Mouse (Mus musculus): ENCODE results near the gene Frat1.
A peak's percentile ranks its signal among the peaks of the same experiment; 100 is the strongest.
"Not testable (repeated sequence)": the region's sequence is repeated elsewhere in the genome, so short reads cannot be mapped to it uniquely, and the experiment has no call there.

Frat1 gene

DNA sequence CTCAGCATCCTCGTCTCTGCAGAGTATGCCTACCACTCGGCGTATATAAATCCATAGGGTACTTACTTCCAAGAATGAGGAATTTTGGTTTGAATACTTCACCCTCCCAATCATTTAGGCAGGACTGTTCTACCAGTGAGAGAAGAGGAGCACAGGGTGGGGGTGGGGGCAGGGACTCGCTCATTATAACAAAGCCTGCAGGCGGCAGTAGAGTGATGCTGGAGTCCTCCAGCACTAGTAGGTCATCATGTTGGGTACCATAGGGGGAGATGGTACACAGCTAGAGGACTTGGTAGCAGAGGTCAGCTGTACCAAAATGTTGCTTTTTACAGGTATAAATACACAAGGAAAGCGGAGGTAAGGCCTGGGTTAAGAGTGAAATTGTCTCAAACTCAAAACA lies 14.6 kb downstream of the Frat1 start:
- DNase-seq, result no peak

DNA sequence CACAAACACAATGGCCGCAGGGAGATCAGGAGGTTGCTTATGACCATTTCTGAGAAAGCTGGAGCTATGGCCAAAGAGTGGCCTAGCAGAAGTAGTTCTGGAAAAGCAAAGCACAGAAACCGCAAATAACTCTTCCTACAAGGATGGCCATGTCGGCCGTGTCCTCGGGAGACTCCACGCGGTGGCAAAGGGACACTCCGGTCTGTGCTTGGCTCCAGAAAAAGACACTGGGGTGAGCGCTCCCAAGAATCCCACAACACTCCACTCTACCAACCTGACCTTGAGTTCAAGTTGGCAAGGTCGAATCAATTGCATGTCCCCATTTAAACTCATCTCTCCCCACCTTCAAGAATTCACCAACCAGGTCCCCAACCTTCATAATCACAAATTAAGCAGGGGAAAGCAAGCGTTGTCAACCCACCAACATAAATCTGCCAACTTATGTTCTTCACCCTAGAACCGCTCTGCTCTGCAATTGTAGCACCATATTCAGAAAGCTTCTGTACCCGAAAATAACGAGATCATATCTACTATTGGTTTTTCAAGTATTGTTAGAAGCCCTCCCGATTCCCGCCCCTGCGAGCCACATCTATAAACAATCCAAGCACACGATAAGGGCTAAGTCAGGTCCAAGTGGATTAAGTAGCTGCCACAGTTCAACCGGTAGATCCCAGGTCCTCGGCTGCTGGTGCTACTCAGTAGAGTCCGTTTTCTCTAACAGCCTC lies 16.8 kb downstream of the Frat1 start:
- DNase-seq, result peak; percentile 25 to 38

DNA sequence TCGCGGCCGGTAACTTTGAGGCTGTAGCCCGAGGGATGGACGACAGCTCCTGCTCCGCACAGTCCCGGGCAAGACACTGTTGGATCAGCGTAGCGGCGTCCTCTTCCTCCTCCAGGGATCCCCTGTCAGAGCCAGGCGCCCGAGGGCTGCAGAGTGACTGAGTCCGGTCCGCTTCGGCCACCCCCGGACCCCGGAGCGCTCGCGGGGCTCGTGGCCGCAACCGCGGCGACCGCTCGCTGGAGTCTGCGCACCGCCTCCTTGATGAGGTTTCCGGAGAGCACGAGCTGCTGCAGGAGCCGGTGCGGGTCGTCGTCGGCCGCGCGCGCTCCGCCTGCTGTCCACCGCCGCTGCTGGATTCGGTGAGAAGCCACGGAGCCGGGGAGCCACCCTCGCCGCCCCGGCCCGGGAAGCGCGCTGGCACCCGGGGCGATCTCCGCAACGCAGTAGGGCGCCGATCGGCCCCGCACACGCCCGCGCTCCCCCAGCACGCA lies 17.4 kb downstream of the Frat1 start:
- peak; percentile 62 to 67 for DNase-seq

DNA sequence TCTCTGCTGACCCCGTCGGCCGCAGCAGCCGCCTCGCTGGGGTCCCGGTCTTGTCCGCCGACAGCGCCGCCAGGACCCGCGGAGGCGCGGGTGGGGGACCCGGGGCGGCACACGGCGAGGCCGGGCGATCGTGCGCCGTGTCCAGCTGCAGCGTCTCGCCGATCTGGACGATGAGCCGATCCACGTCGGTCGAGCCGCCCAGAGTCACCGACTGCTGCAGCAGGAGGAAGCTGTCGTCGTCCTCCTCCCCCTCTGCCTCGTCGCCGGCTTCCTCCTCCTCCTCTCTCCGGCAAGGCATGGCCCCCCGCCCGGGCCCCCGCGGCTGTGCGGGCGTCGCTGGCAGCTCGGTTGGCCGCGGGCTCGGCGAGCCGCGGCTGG lies 17.8 kb downstream of the Frat1 start:
- not testable (repeated sequence) for DNase-seq

DNA sequence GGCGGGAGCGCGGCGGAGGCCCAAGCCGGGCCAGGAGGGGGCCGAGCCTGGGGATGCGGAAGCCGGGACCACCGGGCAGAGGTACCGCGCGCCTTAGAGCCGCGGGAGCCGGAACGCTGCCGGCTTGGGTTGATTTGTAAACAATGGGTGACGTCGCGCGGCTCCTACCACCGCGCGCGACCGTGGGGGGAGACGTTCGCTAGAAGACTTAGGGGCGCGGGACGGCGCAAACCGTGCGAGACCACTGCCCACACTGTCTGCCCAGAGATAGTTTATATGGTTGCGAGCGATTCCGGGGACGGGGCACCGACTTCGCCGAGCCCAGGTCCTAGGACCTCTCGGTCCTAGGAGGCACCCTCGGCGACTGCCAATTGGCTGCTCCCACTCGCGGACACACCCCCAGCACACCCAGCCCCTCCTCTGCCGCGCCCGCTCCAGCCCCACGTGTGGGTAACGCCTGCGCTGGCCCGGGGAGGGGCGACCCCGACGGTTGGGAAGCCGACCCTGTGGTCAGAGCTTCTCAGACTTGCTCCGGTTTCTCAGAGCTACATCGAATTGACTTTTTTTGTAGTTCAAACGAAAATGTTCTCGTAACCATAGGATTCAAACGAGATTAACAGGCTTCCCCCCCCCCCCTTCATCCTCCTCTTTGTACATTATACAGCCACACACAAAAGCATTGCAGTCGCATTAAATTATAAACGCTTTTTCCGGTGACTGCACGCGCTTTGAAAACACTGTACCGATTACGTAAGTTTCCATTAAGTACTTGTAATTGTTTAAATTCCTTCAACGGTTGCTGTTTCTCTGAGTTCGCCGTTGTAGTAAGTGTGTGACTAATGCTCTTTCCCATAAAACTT lies 18.5 kb downstream of the Frat1 start, which contains the start of gene Frat2:
TSS of gene Frat2 (minus strand) at position 141 of the 860 bp plus-strand sequence.
- DNase-seq, result peak; percentile 91 to 94

DNA sequence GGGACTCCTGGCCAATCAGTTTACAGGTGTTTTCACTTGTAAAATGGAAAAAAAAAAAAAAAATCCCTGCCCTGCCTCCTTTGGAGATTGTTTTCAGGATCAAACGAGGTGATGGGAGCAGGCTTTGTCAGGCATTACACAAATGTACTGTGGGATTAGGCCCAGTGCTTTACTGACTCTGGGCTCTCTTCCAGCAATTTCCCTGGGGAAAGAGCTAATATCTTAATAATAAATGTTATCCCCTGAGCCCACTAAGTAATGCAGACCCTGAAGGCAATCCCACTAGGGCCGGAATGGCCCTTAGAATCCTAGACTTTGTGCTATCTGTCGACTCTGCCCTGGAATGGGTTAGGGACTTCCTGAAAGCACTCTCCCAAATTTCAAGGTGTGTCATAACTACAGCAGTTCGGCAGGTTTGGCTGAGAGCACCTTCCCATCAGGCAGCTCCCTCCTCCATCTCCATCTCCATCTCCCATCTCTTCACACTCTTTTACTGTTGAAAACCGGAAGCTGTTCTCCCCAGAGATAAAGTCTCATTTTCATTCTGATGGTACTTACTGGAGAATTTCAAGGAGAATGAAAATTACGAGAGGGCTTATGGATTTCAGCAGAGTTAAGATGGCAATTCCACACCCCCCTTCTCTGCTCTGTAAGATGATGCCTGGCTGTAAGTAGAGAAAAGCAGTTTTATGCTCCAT lies 20.4 kb downstream of the Frat1 start:
- no peak for DNase-seq

DNA sequence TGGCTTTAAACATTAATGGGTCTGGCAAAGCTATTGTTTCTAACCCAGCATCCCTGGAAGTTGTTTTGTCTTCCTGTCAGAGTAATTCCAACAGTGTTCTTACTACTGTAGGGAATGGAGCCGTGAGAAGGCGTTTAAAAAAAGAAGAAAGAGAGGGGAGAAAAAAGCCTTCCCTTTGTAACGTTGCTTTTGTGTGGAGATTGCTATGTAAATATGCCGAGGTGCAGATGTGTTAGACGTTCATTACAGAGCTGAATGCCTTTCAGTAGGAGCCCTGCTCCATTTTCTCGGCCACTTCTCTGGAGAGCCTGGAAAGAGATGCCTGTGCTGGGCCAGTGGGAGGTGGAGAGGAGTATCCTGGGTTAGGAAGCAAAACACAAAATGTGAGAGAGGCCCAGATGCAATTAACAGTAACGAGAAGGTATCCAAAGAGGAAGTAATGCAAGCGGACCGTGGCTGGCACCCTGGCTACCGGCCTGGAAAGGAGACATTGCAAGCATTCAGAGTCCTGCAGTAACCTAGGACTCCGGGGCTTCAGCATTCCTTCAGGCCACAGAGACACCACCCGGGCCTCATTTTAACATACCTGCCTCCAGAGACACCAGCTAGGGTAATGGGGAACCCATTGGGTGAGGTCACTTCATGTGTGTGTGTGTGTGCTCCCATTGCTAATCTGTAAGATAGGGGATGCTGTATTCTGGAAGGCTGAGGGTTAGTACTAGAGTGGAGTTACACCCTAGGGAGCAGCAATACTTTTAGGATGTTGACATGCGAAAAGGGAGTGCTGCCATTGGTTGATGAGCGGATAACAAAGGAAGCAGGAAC lies 21.2 kb downstream of the Frat1 start:
- no peak for DNase-seq

DNA sequence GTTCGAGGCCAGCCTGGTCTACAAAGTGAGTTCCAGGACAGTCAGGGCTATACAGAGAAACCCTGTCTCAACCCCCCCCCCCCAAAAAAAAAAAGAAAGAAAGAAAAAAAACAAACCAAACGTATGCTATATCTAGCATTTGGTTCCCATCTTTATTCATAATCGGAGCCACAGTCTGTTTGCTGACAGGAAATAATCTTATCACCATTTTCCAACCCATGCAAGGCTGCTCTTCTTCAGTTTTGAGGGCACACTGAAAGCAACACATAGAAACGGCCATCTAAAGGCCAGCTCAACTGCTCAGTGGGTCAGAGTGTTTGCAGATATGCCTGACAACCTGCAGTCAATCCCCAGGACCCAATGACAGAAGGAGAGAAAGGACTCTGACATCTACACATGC lies 22.7 kb downstream of the Frat1 start:
- no peak for DNase-seq

DNA sequence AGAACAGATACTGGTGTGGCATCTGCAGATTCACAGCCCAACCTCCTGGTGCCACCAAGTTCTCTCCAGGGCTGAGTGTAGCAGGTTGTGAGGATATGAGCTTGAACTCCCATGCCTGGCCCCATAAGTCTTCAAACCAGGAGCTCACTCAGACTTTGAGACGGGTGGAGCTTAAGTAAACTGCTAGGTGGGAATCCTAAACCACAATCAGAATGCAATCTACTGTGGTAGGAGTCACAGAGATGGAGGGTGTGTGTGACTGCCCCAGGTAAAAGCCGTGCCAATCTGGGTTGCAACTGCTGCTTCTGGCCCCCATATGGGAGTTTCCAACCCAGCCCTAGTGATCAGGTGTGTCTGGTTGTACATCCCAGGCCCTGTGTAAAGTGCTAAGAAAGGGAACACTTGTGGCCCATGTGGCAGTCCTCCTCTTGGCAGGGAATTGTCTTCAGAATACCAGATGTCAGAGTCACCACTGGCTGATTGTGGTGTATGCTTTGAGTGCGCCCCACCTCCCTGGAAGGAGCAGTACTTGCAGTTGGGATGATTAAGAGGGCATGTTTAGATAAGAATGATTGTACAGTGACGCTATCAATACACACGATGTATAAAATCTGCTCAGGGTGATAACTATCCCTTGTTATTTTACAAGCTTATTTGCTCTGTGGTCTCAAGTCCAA lies 27.5 kb downstream of the Frat1 start:
- no peak for DNase-seq

DNA sequence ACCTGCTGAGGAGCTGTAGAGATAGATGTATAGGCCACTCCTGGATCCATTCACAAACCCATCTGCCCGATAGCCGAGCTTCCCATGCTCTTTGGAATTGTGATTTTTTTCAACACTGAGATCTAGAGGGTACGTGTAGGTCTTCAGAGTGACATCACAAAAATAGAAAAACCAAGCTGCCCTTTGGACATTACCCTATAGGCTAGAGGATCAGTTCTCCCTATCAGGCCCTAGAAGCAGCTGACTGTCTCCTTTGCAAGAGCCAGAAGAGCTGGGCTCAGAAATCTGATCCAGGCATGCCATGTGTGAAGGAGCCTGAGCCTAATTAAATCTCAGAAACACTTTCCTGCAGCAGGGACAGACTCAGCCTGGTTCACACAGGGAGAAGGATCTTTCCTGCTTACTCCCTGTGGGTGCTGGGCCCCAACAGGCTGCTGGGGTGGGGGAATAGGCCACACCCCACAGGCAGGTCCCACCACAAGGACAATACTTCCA lies 28.1 kb downstream of the Frat1 start:
- DNase-seq, result no peak

DNA sequence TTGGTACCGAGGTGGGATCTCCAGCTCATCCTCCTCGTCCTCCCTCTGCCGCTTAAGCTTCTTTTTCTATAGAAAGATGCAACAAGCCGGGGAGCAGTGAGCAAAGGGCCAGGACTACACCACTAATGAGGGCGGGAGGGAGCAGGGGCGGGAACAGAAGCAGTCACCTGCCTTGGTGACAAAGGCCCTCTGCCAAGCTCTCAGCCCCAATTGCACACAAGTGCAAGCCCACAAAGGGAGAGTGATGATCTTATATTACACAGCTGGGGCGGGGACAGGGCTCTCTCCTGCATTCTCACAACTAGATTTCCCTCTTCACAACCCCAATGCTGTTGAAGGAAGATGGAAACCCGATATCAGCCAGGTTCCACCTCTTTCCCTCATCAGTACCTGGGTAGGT lies 36.9 kb downstream of the Frat1 start:
- no peak for DNase-seq

DNA sequence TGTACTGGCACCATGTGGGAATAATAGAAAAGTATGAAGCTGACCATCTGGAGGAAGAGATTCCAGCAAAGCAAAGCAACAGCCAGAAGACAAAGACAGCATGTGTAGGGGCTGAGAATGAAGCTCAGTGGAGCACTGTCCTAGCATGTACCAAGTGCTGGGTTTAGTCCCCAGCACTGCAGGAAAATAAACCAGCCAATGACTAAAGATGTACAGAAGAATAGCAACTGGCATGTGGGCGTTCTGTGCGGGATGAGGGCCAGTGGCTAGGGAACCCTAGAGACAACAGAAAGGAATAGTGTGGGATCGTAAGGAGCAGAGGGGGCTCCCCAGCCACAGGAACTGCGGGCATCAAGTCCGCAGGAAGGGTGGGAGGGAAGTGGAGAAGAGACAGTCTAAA lies 39.5 kb downstream of the Frat1 start:
- DNase-seq, result no peak

DNA sequence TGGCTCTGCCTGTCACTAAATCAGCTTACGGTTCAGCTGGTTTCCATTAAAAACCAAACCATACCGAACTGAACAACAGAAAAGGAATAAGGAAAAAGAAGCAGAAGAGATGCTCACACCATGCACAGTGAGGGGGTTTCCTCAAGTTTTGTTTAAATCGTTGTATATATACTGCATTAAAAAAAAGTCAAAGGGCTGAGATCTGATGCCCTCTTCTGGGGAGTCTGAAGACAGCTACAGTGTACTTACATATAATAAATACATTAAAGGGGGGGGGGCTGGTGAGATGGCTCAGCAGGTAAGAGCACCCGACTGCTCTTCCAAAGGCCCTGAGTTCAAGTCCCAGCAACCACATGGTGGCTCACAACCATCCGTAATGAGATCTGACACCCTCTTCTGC lies 40.2 kb downstream of the Frat1 start:
- DNase-seq, result not testable (repeated sequence)

DNA sequence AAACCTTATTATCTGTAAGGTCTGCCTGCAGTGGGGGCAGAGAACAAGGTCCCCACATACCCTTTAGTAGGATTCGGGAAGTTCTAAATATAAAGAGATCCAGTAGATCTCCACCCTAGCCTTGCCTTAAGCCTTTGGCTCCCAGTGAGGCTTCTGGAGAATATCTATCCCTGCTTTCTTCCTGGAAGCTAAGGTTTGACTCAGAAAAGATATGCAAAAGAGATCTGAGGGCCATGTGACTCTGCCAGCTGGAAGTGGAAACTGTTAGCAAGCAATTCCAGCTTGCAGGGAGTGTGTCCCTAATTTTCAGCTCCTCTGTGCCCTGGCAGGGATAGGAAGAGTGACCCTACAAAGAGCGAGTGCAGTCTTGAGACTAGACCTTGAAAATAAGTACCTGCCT lies 42.5 kb downstream of the Frat1 start:
- DNase-seq, result no peak

DNA sequence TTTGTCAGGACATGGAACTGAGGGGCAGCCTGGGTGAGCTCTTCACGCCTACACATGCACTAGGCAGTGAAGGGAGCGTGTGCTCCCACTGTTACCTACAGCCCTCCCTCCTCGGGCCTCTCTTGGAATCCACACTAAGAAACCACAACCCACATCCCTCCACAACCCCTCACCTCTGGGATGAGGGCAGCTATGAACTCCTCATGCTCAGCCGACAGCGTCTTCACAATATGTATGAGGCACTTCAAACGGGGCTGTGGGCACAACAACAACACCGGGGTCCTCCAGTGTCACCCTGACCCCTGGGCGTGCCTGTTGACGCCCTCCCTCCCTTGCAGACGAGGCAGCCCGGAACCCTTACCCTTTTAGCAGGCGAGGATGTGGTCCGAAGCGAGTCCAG lies 44.6 kb downstream of the Frat1 start:
- DNase-seq, result no peak

DNA sequence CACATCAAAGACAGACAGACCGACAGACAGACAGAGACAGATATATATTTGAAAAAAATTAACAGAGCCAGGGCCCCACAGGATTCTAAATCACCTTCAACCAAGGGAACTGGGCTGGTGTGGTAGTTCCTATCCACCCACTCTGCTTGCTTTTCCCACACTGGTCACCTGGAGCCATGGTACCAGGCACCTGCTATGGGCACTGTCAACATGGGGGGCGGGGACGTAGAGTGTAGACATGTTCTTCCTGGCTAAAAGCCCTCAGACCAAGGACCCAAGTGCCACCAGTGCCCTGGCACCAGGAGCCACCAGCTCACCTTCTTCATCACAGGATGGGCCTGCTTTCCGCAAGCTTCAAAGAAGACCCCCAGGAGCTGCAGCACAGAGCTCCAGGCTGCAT lies 52.1 kb downstream of the Frat1 start:
- DNase-seq, result no peak
